Mouse (Mus musculus) A20 (cell line): ENCODE data around the gene P2ry10.
"Not testable (repeated sequence)": the region's sequence is repeated elsewhere in the genome, so short reads cannot be mapped to it uniquely, and the experiment has no call there.

Experiments
- DNase-seq: peaks from one replicate; pipeline ENCODE4 v3.0.0-alpha.2; 2011; ENCODE audit warnings: low read depth, low spot score

The P2ry10 gene

GRCm38 (mm10) chrX:107088177-107088576 lies at the start of gene P2ry10:
Gene P2ry10, plus strand, starts transcription at chrX:107088492.
- peak; percentile 74 for DNase-seq

GRCm38 (mm10) chrX:107039146-107039545 lies 49.1 kb upstream of the P2ry10 start:
- no peak for DNase-seq

- DNase-seq, result no peak
These were observed 48.7 kb upstream of the P2ry10 start for GRCm38 (mm10) chrX:107039635-107040034.

GRCm38 (mm10) chrX:107042367-107042766 lies 45.9 kb upstream of the P2ry10 start:
- DNase-seq, result no peak

- DNase-seq, result not testable (repeated sequence)
These were observed 4.9 kb upstream of the P2ry10 start for GRCm38 (mm10) chrX:107083407-107083806.

- DNase-seq, result no peak
These were observed 4.0 kb upstream of the P2ry10 start for GRCm38 (mm10) chrX:107084320-107084719.

- no peak for DNase-seq
These were observed 839 bp downstream of the P2ry10 start for GRCm38 (mm10) chrX:107089131-107089530.

- DNase-seq, result no peak
These were observed 1.6 kb downstream of the P2ry10 start for GRCm38 (mm10) chrX:107089930-107090329.

- DNase-seq, result no peak
These were observed 7.3 kb downstream of the P2ry10 start for GRCm38 (mm10) chrX:107095633-107096032.

GRCm38 (mm10) chrX:107116333-107116732 lies 28.0 kb downstream of the P2ry10 start:
- DNase-seq, result no peak

GRCm38 (mm10) chrX:107116987-107117386 lies 28.7 kb downstream of the P2ry10 start:
- no peak for DNase-seq

- no peak for DNase-seq
These were observed 54.9 kb downstream of the P2ry10 start for GRCm38 (mm10) chrX:107143184-107143583.

- DNase-seq, result no peak
These were observed 55.6 kb downstream of the P2ry10 start for GRCm38 (mm10) chrX:107143930-107144329.

GRCm38 (mm10) chrX:107148681-107149080 lies 60.4 kb downstream of the P2ry10 start, which contains the start of gene P2ry10b:
Gene P2ry10b, plus strand, starts transcription at chrX:107148927.
- no peak for DNase-seq

GRCm38 (mm10) chrX:107149391-107149993 lies 61.2 kb downstream of the P2ry10 start:
- peak; percentile 50 for DNase-seq

- DNase-seq, result peak; percentile 39
These were observed 61.7 kb downstream of the P2ry10 start for GRCm38 (mm10) chrX:107150027-107150426.

GRCm38 (mm10) chrX:107150752-107151515 lies 62.6 kb downstream of the P2ry10 start:
- DNase-seq, result peak; percentile 46
